Mouse (Mus musculus) gastrocnemius, postnatal 25 days (tissue): Measurements from ENCODE around the gene Fam53b. TPM values are rescaled to one million over a fixed set of nuclear protein-coding genes. Genes with fewer than 3 reads are reported as not detected.

Experiments used
- DNase-seq: peaks from one replicate; pipeline ENCODE4 v3.0.0; 2022
- total RNA-seq, 2 experiments: library from RNA; stranded (reverse); gene quantifications; 1 replicate in 1 of 2; 2 replicates in 1 of 2; pipeline ENCODE4 v1.2.3; 2021

Gene Fam53b
- total RNA-seq, 2 experiments from 2014 or later, result 17.0 to 19.0 TPM

- DNase-seq, result no peak
These were observed 26.0 kb downstream of the Fam53b start for GRCm38 (mm10) chr7:132787496-132788190.

- DNase-seq, result no peak
These were observed 26.7 kb downstream of the Fam53b start for GRCm38 (mm10) chr7:132787022-132787421.

- DNase-seq, result no peak
These were observed 27.2 kb downstream of the Fam53b start for GRCm38 (mm10) chr7:132786522-132786921.

GRCm38 (mm10) chr7:132786011-132786410 lies 27.7 kb downstream of the Fam53b start:
- DNase-seq, result no peak

GRCm38 (mm10) chr7:132784101-132784500 lies 29.6 kb downstream of the Fam53b start:
- no peak for DNase-seq

- no peak for DNase-seq
These were observed 31.8 kb downstream of the Fam53b start for GRCm38 (mm10) chr7:132781850-132782249.

- DNase-seq, result no peak
These were observed 32.4 kb downstream of the Fam53b start for GRCm38 (mm10) chr7:132781130-132781814.

GRCm38 (mm10) chr7:132780611-132781010 lies 33.1 kb downstream of the Fam53b start:
- DNase-seq, result peak; percentile 58

GRCm38 (mm10) chr7:132778630-132779029 lies 35.1 kb downstream of the Fam53b start:
- no peak for DNase-seq

GRCm38 (mm10) chr7:132777728-132778453 lies 35.8 kb downstream of the Fam53b start:
- no peak for DNase-seq

GRCm38 (mm10) chr7:132777117-132777516 lies 36.6 kb downstream of the Fam53b start:
- DNase-seq, result no peak

GRCm38 (mm10) chr7:132776338-132777111 lies 37.2 kb downstream of the Fam53b start:
- peak; percentile 51 for DNase-seq

- DNase-seq, result no peak
These were observed 37.8 kb downstream of the Fam53b start for GRCm38 (mm10) chr7:132775922-132776321.

- peak; percentile 84 for DNase-seq
These were observed 38.4 kb downstream of the Fam53b start for GRCm38 (mm10) chr7:132775333-132775732.

GRCm38 (mm10) chr7:132773011-132773705 lies 40.5 kb downstream of the Fam53b start:
- DNase-seq, result no peak

- DNase-seq, result no peak
These were observed 41.2 kb downstream of the Fam53b start for GRCm38 (mm10) chr7:132772440-132772839.

GRCm38 (mm10) chr7:132768498-132769344 lies 45.0 kb downstream of the Fam53b start:
- DNase-seq, result no peak

GRCm38 (mm10) chr7:132767999-132768370 lies 45.7 kb downstream of the Fam53b start:
- no peak for DNase-seq

- DNase-seq, result no peak
These were observed 46.3 kb downstream of the Fam53b start for GRCm38 (mm10) chr7:132767233-132767998.
